Mouse (Mus musculus) myocyte (in vitro differentiated cells): ENCODE data around the gene Atoh8.

Experiments
- CEBPB ChIP-seq: IDR thresholded peaks from 2 replicates; pipeline ENCODE4 v1.6.1; 2011; ENCODE audit warnings: mild to moderate bottlenecking, moderate library complexity; ENCODE audit not compliant: poor library complexity, insufficient read depth, severe bottlenecking
- E2F4 ChIP-seq: IDR thresholded peaks from one replicate; pipeline ENCODE4 v1.6.1; 2011; ENCODE audit warnings: mild to moderate bottlenecking, control low read depth, moderate library complexity; ENCODE audit not compliant: insufficient read depth
- MAX ChIP-seq: IDR thresholded peaks from one replicate; pipeline ENCODE4 v1.6.1; 2011; ENCODE audit warnings: low read depth, mild to moderate bottlenecking, control low read depth
- MYOD1 ChIP-seq, 3 experiments: IDR thresholded peaks; one replicate each; pipeline ENCODE4 v1.6.1; 2011; ENCODE audit warnings: control low read depth in 2 of 3, low read depth in 2 of 3, mild to moderate bottlenecking in 2 of 3, moderate library complexity in 1 of 3; ENCODE audit not compliant: insufficient read length in 2 of 3, control insufficient read depth in 1 of 3
- MYOG ChIP-seq, 3 experiments: IDR thresholded peaks; one replicate each; pipeline ENCODE4 v1.6.1; 2011; ENCODE audit warnings: control low read depth in 2 of 3, low read depth in 2 of 3, mild to moderate bottlenecking in 2 of 3; ENCODE audit not compliant: insufficient read length in 2 of 3, control insufficient read depth in 1 of 3, insufficient read depth in 1 of 3
- POLR2A ChIP-seq: IDR thresholded peaks from one replicate; pipeline ENCODE4 v1.6.1; 2011; ENCODE audit warnings: low read depth, mild to moderate bottlenecking, control low read depth, moderate library complexity; ENCODE audit not compliant: insufficient read length
- SRF ChIP-seq: IDR thresholded peaks from one replicate; pipeline ENCODE4 v1.6.1; 2011; ENCODE audit warnings: low read depth; ENCODE audit not compliant: control insufficient read depth, insufficient read length
- USF1 ChIP-seq: IDR thresholded peaks from one replicate; pipeline ENCODE4 v1.6.1; 2011; ENCODE audit warnings: low read depth, mild to moderate bottlenecking, control low read depth, moderate library complexity

DNA sequence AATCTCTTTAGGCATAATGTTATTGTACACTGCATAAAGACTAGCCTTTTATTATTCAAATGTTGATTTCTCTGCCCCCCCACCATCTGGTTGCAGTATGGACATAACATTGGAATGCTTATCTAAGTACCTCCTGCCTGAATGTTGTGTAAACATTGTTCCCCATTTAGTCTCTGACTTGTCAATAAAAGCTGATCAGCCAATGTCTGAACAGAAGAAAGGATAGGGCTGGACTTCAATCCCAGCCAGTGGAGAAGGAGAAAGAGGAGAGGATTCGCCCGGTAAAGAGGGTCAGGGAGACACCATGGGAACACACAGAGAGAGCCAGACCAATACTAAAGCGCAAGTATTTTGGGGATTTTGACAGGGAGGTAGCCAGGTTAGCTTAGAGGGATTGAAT, 60.0 kb downstream of the Atoh8 start:
- TF ChIP-seq MAX: no peak
- no peak for TF ChIP-seq POLR2A
- no peak for TF ChIP-seq SRF
- no peak for TF ChIP-seq USF1
- no peak for TF ChIP-seq MYOD1 (IDR thresholded peaks at IDR 0.05; ENCODE audit: control insufficient read depth in 1 of 3, insufficient read length in 2 of 3, low read depth in 2 of 3)
- TF ChIP-seq MYOG (IDR thresholded peaks at IDR 0.05; ENCODE audit: control insufficient read depth in 1 of 3, insufficient read depth in 1 of 3, insufficient read length in 2 of 3, low read depth in 2 of 3): no peak
- no peak for TF ChIP-seq E2F4
- TF ChIP-seq CEBPB: no peak
